Mouse (Mus musculus) layer of hippocampus, adult 9-10 months (tissue): ENCODE measurements at regions not wholly inside any gene's neighbourhood (a gene's known extent, or its start where the extent isn't known, plus 50 kb on each side); places are given as distances from the start of the nearest gene placed in this dataset.

ENCODE experiments used
- DNase-seq: peaks from one replicate; pipeline ENCODE4 v3.0.0; 2022; ENCODE audit warnings: low spot score

DNA sequence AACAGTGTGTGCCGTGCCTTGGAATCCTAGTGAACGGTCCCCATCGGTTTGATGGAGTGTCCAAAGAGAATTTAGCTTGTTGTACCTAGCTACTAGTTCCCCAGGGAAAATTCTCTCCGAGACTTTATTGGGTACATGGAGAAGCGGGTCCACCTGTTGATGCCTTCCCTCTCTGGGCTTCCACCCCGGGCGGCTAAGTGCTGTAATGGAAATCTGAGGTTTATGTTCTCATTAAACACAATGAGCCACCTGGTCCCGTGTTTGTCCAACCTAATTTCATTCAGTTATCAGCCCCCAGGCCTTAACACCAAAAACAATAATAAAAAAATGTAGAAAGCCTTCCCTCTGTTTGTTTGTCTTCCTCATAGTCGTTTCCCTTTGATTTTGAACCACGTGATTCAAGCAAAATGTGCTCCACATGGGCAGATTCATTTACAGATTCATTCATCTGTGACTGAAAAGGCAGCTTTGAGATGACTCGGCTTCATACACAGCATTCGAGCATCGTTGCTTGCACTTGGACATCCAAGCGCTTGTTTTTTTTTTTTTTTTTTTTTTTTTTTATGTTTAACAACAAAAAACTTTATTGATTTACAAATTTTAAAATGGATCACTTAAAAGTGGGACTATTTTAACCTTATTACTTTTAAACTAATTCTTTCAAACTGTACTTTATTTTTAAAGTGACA is 84.5 kb upstream of the Smim23 start:
- no peak for DNase-seq

DNA sequence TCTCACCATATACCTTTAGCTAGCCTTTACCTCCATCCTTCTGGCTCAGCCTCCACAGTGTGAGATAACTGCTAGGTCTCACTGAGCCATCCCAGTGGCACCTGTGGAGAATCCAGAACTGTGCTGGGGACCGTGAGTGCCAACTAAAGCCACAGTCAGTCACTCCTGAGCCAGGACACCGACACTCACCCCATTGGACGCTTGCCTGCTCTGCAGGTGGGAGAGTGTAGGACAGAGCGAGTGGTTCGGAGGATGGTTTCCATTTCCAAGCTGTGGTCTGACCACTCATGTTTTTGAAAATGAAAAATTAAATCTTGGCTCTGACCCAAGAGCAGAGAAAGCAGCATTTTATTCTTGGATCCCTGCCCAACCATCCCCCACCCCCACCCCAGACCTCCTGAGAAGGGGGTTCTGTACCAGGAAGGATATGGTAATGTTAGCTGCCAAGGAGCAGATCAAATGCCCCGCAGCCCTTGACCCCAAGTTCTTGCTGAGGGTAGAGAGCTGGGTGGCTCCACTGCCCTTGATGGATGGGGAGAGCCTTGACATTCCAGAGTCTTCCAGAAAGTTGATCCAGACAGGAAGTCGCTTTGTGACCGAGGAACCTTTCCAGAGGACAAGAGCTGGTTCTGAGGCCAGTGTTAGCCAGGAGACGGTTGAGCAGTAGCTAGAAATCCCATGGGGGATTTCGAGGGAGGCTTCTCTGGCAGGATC is 83.3 kb upstream of the Smim23 start:
- no peak for DNase-seq

DNA sequence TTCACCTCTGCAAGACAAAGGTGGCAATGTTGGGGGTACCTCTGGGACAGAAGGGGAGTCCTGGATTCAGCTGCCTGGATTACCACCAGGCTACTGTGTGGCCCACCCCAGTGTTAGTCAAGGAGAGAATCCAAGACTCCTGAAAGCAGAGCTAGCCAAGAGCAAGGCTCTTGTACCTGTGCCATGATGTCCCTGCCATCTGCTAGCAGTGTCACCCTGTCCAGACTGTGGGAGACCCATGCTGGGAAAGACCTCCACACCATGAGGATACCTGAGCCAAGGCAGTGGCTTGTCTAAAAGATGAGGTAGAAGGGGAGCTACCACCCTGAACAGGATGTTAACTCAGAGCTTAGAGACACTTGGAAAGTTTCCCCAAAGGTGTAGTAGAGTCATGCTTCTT is 79.6 kb upstream of the Smim23 start:
- DNase-seq = no peak

DNA sequence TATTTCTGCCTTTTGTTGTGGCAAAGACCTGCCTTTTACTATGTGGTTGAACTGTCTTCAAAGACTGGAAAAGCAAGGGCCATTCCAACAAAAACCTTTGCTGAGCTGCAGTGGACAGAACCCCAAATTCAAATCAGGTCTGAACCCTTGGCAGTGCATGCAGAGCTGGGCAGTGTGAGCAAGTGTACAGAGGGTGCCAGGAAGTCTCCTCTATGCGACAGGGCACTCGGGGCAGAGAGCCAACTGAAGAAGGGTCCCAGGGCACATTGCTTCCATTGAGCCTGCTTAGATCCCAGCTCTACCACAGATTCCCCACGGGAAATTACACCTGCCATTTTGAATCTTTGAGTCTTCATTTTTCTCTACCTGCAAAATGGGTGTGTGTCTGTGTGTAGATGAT is 79.0 kb upstream of the Smim23 start:
- no peak for DNase-seq

DNA sequence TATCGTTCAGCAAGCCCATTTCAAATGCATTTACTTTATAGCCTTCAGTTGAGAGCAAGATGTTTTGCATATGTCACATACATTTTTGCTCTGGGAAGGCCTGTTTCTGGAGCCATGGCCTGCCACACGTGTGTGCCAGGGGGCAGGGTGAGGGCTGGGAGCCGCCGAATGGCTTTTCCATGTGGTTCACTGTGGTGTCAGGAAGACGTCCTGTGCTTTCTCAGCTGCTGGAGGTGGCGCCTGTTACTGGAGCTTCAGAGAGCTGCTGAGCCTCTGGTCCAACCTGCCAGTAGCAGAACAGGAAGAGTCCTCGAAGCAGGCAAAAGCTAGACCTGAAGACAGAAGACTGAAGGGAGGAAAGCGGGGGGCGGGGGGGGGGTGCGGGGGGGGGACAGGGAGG is 78.5 kb upstream of the Smim23 start:
- DNase-seq = no peak

DNA sequence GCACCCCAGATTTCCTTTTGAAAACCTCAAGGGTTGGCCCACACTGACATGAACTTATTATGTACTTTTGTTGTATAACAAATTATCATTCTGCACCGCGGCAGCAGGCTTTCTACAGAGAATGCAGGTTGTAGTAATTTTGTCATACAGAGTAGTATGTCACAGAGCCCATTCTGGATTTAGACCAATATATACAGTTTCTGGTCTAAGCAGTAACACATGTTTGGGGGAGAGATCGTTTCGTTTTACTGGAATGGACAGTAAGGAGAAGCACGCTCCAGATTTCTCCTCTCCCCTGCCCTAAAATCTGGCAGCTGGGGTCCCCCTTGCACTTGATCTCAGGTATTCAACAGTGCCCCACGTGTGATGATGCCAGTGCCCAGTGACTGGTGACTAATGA is 76.0 kb upstream of the Smim23 start:
- DNase-seq = no peak

DNA sequence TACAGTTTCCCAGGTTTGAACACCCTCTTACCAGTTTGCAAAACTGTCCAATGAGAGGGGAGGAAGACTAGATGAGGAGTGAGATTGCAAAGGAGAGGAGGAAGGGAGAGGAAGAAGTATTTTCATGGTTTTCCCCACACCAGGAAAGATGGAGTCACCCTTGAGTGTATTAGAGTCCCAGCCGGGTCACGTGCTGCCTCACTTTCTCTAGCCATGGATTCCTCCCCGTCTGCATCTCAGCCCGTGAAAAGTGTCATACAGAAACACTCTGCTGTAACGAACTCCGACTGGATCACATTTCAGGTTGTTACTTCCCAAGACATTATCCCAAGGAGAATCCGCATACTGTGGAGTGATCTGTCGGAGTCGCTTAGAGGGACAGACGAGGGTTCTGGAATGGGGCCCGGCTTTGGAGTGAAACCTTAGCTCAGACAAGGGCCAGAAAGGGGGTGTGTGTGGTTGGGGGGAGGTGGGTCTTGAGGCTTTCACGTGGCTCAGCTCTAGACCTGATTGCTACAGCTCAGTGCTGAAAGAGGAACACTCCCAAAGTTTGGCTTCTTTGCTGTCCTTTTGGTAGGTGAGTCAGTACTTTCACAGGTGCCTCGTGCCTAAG is 75.3 kb upstream of the Smim23 start:
- no peak for DNase-seq

DNA sequence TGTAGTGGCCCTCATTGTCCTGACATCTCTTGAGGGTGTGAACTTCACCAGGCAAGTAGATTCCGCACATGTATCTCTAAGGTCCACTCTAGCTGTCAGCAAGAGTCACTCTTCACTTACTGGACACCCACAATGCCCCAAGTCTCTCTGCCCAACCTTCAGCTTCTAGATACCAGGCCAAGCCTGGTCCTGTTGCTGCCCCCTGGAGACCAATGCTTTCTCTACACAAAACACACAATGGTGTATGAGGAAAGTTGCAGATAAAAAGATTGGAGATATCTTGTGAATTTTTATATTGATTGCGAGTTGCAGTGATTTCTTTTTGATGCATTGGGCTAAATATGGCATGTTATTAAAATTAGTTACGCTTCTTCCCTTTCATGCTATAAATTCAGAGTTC is 71.0 kb upstream of the Smim23 start:
- no peak for DNase-seq

DNA sequence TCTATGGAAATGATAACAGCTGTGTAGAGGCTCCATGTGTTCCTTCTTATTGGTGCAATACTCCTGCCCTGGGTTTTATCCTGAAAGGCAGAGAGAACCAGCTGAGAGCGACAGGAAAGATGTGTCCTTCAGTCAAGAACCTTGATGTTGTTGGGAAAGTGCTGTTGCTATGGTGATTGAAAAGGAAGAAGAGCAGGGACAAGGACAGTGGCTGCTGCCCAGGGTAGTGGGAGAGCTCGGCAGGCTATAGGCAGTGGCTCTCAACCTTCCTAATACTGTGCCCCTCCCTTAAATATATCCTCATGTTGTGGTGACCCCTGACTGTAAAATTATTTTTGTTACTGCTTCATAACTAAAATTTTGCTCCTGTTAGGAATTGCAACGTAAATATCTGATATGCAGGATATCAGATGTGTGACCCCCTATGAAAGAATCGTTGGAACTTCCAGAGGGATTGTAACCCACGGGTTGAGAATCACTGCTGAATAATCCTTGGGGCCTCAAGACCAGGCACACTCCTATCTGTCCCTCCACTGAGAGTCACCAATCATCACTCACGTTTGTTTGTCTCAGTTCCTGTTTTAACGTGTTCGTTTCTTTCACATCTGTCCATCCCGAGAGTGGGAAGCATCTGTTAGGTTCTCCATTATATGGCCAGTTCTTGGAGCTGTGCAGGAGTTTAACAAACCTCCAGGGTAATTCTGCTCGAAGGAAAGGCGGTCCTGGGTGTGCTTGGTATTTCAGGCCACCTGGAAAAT is 68.9 kb upstream of the Smim23 start:
- DNase-seq = no peak

DNA sequence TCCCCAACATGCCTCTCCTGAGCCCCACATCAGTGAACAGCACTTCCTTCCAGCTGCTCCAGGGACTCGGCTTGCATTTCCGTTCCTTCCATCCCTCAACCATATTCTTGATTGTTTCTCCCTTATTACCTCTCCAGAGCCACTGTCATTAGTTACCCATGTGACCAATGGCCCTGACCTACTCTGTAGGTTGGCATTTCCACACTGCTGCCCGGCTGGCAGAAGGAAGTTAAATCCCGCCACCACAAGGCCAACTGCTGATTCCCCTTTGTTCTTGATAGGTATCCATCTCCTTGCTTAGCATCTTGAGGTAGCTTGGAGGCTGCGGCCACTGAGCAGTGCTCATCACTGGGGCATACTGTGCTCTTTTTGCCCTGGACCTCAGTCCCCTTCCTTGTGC is 68.1 kb upstream of the Smim23 start:
- no peak for DNase-seq

DNA sequence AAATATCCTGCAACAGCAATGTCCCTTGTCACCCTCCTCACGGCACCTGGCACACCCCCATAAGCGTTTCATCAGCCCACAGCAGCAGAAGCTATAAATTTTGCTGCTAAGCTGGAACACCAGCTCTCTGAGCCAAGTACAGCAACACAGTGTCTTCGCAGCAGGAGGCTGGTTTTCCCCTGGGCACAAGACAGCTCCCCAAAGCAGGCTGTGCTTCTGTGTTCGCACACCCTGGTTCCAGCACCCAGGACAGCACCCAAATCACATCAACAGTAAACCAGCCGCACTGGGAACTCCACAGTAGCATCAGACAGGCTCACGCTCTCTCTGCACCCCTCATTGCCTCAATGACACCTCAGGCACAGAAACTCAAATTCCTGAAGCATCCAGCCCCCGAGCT is 64.8 kb upstream of the Smim23 start:
- no peak for DNase-seq

DNA sequence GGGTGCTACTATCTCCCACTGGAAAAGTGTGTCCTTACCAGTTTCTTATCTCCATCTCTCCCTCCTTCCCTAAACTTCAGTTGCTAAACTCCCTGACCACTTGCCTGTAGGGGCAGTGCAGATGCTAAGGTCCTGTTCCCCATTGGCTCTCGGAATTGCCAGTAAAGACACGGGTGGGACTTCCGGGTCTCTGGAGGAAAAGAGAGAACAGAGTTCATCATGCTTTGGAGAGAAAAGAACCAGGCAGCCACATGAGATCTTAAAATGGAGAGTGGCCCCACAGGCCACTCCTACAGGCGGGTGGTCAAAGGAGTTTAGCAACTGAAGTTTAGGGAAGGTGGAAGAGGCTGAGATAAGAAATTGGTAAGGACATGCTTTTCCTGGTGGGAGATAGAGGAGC is 60.3 kb upstream of the Smim23 start:
- DNase-seq = no peak

DNA sequence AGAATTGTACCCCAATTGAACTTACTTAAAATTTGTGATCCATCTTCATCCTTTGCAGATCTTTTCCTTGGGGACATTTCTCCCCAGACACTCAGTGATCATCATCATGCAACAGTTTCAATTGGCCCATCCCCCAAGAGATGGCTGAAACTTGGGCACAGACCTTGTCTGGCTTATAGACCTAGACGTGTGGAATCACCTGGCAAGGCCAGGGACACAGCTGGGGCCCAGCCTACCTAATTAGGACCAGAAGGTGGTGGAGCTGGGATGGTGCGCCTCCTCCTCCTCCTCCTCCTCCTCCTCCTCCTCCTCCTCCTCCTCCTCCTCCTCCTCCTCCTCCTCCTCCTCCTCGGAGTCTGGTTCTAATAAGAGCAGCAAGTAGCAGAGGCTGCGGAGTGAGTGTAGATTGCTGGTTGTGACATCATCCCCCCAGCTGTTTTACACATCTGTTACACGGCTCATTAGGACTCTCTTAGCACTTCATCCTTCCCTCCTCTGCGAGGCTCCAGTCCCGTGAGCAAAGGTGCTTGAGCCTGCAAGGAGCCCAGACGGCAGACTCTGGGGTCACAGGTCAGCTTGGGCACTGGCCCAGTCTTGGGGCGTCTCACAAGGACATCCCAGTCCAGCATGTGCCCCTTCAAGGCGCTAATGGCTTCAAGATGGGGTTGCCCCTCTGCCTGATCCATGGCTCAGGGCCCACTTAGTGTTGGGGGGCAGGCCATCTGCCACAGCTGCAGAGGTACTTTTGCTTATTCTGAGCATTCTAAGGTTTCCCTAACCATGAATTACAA is 58.9 kb upstream of the Smim23 start:
- DNase-seq = no peak

DNA sequence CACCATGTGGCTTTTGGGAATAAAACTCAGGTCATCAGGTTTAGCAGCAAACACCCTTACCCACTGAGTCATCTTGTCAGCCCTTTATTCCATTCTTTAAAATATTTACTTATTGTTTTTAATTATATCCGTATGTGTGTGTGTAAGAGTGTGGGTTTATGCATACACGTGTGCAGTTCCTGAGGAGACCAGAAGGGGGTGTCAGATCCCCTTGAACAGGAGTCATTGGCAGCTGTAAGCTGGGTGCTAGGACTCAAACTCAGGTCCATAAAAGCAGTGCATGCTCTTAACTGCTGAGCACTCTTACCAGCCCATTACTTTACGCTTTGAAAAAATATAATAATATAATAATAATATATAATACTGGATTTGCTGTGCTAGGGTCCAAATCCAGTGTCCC is 54.6 kb upstream of the Smim23 start:
- no peak for DNase-seq
